Mouse (Mus musculus) monocyte, adult 5-6 weeks (primary cell): ENCODE data around the gene Cd164. TPM values are rescaled to one million over a fixed set of nuclear protein-coding genes. Genes with fewer than 3 reads are reported as not detected.
A peak's percentile ranks its signal among the peaks of the same experiment; 100 is the strongest.

Source experiments
- ATAC-seq: fragments of 153-309, 156-312 bp; replicated peaks from 2 replicates; pipeline ENCODE4 v1.8.0; 2017; ENCODE audit warnings: mild to moderate bottlenecking; ENCODE audit not compliant: low TSS enrichment, insufficient number of reproducible peaks, severe bottlenecking, poor library complexity, low FRiP score
- total RNA-seq: library from RNA; stranded (forward); fragments of 200-1000, 200-491, 200-594 nt; gene quantifications from 3 replicates; pipeline ENCODE4 v1.2.3, GENCODE M21; 2017

The Cd164 gene
- total RNA-seq, 1 experiment from 2014 or later, result 92.3 TPM

DNA sequence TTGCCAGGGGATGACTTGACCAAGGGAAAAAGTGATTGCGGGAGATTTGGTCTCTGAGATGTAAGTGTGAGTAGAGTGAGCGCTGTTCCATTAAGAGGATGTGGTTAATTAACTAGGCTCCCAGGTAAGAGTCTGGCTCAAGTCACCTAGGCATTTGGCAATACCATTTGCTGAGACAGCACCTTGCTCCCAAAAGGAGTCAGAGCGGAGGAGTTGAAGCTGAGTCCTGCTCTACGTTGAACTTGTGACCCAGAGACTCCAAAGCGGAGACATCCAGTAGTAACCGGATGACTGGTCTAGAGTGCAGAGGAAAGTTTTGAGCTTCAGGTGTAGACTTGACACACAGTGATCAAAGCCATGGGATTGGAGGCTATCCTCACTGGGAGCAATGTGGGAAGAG lies 22.8 kb downstream of the Cd164 start:
- ATAC-seq, result no peak

DNA sequence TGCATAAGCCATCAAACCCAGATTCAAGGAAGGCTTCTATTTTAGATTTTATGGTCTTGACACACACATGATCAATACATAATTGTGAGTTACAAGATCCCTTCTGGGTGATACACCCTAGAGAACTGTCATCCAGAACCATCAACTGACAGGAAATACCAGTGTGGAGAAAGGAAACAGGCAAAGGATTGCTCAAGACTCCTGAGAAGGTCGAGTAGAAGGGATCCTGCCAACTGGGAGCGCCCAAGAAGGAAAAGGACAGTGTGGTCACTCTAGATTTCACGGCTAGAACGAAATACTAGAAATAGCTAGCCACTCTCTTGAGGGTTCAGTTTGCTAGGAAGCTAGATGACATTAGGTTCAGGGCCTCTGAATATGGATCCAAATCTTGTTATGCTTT lies 24.2 kb downstream of the Cd164 start:
- no peak for ATAC-seq

DNA sequence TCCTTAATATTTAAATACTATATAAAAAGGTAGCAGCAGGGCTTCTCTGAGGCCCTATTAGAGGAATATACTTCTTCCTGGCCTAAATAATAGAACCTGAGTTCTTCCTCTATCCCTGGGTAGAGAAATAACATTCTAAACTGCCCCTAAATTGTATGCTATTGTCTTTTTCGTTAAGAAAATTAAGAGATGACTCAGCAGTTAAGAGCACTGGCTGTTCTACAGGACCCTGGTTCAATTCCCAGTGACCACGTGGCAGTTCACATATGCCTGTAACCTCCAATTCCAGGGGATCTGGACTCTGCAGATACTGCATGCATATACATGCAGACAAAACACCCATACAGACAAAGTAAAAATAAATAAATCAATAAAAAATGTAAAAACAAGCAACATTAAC lies 24.6 kb downstream of the Cd164 start:
- no peak for ATAC-seq

- ATAC-seq, result no peak
These were observed 25.4 kb downstream of the Cd164 start for GRCm38 (mm10) chr10:41544481-41545190.

GRCm38 (mm10) chr10:41545224-41545755 lies 26.1 kb downstream of the Cd164 start:
- no peak for ATAC-seq

DNA sequence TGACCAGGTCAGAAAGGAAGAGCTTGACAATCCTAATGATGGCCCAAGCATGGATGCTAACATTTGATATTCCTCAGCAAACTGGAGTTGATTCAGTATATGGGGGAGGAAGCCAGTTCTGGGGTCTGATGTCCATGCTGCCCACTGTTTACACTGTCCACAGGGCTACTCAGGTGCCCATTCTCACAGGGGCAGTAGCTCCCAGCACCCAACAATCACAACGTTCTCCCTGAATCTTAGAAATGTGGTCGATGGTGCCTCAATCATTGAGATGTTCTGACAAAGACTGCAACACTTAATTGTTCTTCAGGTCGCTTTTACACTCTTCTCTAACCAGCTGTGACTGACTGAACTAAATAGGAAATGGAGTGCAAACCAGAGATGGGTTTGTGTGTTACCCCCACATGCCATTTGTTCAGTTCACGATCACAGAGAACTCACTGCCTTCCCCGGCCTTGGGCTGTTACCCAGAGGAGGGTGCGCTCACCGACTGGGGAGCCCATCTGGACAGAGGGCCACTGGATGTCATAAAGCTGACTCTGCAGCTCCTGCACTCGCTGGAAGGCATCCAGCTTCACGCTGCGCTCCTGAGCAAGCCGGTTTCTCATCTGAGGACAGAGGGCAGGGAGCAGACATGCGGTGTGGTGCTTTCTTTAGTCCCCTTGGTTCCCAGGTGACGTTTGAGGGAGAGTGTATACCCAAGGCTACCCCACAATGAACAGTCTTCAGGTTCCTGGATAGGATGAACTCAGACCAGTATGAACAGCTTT lies 27.4 kb downstream of the Cd164 start:
- ATAC-seq, result no peak

DNA sequence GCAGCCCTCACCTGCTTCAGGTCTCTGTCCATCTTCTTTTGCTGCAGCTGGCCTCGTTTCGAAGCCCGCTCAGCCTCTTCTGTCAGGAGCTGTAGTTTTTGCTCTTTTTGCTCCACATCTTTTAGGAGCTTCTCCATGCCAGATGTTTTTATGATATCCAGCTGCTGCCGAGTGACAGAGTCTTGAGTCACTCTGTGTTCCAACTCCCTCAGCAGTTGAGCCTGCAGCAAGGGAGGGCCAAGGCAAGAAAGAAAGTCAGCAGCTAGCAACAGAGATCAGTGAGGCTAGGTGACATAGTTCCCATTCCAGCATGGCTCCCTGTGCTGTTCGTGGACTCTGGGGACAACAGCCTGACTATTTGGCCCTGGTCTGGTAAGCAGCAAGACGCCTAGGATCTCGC lies 31.5 kb downstream of the Cd164 start:
- no peak for ATAC-seq

DNA sequence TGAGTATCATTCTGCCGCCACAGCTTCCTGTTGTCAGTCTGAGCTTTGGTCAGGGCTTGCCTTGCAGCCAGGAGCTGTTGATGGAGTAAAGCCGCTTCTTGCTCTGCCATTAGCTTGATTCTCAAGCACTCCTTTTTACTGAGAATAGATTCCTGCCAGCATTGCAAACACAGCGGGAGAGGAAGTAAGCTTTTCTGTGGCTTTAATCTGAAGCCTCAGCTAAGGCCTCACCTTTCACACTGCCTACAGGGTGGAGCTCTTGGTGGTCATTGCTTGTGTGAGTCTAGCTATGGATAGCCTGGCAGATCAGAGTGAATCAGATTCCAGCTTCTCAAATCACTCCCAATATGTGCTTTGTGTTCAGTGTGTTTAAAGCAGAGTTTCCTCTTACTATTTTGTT lies 33.1 kb downstream of the Cd164 start:
- no peak for ATAC-seq

DNA sequence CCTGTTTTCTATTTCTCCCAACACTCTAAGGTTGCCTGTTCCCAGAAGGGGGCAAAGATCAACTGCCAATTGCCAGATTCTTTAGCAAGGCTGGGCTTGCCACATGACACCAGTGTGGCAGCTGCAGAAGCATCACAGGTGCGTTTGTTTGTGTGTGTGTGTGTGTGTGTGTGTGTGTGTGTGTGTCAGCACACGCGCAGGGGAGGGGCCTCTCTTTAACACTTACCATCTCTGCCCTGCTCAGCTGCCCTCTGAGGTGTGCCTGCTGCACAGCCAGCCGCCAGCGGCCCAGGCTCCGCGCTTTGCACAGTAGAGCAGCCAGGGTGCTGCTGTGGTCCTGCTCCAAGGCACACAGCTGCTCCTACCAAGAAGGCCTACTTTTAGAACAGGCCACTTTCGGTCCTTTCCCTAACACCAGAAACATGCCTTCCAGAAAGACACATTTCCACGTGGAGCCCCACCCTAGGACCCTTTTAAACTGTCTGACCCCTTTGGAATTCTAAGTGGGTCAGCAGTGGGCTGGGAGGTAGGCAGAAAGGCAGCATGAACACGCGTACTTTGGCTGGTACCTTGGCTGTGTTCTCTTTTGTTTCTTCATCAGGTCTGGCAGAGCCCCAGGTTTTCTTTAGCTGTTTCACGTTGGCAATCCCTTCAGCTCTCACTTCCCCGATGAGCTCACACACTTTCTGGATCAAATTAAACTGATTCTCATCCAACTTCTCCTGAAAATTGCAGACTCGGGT lies 33.8 kb downstream of the Cd164 start:
- ATAC-seq, result no peak

DNA sequence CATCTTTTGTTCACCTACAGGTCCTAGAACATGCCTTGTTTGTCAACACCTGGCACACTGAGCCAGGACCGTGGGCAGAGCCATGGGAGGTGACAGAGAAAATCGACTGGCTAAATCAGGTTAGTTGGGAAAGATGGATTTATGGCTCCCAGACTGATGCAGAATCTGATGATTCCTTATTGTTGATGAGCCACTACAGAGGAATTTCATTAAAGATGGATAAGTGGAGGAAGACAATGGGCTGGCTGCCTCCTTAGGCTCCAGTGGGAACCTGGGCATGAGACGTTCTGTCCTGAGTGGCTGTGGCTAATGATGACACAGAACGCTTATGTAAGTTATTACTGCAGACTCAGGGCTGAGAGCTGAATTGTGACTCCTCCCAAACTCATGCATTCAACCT lies 34.5 kb downstream of the Cd164 start:
- ATAC-seq, result no peak

DNA sequence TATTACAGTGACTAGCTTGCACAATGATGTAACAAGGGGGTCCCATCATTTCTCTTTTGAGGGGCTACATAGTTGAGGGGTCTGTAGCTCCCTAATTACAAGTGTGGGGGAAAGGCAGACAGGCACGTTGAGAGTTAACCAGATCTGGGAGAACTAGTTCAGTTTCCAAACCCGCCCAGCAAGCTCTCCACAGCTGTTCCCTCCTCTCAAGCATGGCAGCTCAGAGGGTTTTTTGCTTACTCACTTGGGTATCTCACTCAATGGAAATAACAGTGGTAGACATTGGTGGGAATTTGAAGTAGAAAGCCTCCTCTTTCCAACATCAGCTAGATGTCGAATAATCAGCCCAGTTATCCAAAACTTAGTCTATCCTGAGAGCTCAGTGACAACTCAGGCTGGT lies 35.9 kb downstream of the Cd164 start:
- no peak for ATAC-seq

DNA sequence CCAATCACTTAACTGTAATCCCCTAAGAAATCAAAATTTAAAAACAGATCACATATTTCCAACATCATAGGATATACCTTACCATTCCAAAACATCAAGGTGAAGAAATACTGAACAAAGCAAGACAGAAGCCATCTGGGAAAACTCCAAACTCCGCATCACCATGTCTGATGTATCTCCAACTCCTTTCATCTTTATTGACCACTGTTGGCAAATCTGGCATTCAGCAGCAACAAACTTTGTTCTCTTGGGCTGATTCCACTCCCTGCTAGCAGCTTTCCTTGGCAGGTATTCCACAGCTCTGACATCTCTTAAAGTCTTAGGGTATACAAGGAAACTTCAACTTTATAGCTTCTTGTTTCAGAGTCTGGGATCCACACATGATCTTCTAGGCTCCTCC lies 39.2 kb downstream of the Cd164 start:
- no peak for ATAC-seq

GRCm38 (mm10) chr10:41561701-41562395 lies 42.6 kb downstream of the Cd164 start:
- ATAC-seq, result no peak

DNA sequence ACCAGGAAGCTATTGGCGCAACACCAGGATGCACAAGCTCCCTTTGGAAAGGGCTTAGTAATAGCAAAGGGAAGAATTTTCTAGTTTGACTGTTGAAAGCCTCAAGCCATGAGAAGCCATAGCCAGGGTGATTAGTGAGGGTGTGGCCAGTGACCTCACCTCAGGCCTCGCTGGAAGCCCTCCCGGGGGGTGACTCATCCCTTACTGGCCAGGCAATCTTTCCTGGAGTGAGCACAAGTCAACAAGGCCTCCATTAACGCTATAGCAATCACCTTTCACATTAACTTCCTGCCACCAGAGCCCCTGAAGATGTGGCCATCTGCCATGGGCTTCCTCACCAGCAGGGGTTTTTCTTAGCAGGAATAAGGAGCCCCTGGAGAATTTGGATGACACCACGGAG lies 45.9 kb downstream of the Cd164 start:
- no peak for ATAC-seq

DNA sequence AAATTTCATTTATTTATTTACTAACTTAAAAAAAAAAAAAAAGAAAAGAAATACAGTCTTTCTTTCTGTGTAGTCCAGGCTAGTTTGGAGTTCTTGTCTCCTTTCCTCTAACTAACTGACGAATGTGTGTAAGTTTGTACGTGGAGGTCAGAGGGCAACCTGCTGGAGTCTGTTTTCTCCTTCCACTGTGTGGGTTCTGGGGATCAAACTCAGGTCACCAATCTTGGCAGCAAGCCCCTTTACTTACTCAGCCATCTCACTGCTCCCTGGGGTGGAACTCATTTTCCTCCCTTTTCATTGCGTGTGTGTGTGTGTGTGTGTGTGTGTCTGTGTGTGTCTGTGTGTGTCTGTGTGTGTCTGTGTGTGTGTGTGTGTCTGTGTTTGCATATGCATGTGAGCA lies 49.1 kb downstream of the Cd164 start:
- ATAC-seq, result no peak

DNA sequence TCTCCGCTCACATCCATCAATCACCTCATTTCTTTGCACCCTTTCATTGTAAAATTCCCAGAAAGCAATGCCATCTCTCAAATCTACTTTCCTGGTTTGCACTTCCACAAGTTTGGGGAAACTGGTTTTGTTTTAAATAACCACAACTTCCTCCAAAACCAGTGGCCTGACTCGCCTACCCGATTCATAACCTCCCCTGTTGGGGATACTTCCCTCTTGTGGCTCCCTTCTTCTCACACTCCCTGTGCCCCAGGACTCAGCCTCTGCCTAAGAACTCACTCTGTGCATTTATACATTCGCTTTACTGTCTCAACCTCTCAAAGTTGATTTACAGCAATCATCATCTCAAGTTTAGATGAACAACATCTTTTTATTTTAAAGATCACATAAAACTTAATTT lies 51.9 kb downstream of the Cd164 start:
- ATAC-seq, result peak; percentile 81

GRCm38 (mm10) chr10:41572274-41572673 lies 53.1 kb downstream of the Cd164 start:
- no peak for ATAC-seq

GRCm38 (mm10) chr10:41573190-41573589 lies 54.0 kb downstream of the Cd164 start:
- ATAC-seq, result peak; percentile 67; the same call in 1 of the 2 replicates
